ENCODE assay signal across 15 mouse cellular contexts in genomic region chr16:32511338-32511734, GRCm38 (mm10). TPM values are rescaled to one million over a fixed set of nuclear protein-coding genes. Genes with fewer than 3 reads are reported as not detected.
DNase-seq lines count a peak whose midpoint lies in the region; ATAC-seq and TF ChIP-seq lines count a peak whose summit lies in the region.
"Had no signal": no experiment of that assay in that cellular context is flagged by ENCODE, and none has a peak within 500 bp of the region (broad histone marks: within the 10 kb centered on the region; RNA-seq: fewer than 3 reads in every experiment).

No protein-coding gene starts in this region.

- H3K4me3 ChIP-seq in hindbrain, embryonic 10.5 days = no peak overlapping the region
- no peak overlapping the region for H3K4me3 ChIP-seq in hindbrain, embryonic 12.5 days
- H3K4me3 ChIP-seq in ES-Bruce4 (ENCODE audit: low read depth, low read length) = no peak overlapping the region
- no peak overlapping the region for H3K4me3 ChIP-seq in embryonic facial prominence, embryonic 10.5 days
- peak overlapping the region; percentile 40 for H3K4me3 ChIP-seq in liver, embryonic 13.5 days (replicated peaks)
- no peak overlapping the region for H3K4me3 ChIP-seq in neural tube, embryonic 15.5 days (replicated peaks)
- H3K4me3 ChIP-seq: embryonic facial prominence, embryonic 15.5 days; hindbrain, embryonic 13.5 days had no signal

- H3K9me3 ChIP-seq in hindbrain, embryonic 10.5 days = no peaks in the 10 kb centered on the region
- no peaks in the 10 kb centered on the region for H3K9me3 ChIP-seq in hindbrain, embryonic 12.5 days (replicated peaks)
- H3K9me3 ChIP-seq in ES-Bruce4 (replicated peaks; ENCODE audit: control insufficient read depth, insufficient read depth, low read length, poor library complexity, severe bottlenecking) = no peaks in the 10 kb centered on the region
- no peaks in the 10 kb centered on the region for H3K9me3 ChIP-seq in embryonic facial prominence, embryonic 10.5 days
- no peaks in the 10 kb centered on the region for H3K9me3 ChIP-seq in liver, embryonic 13.5 days (replicated peaks)
- H3K9me3 ChIP-seq in neural tube, embryonic 15.5 days (replicated peaks) = no peaks in the 10 kb centered on the region
- H3K9me3 ChIP-seq: embryonic facial prominence, embryonic 15.5 days; hindbrain, embryonic 13.5 days had no signal

- H3K4me1 ChIP-seq in hindbrain, embryonic 10.5 days (replicated peaks) = peaks cover 66% of the 10 kb centered on the region
- peaks cover 24% of the 10 kb centered on the region for H3K4me1 ChIP-seq in hindbrain, embryonic 12.5 days
- H3K4me1 ChIP-seq in ES-Bruce4 (ENCODE audit: control insufficient read depth, insufficient read depth, low read length) = peaks cover 16% of the 10 kb centered on the region
- H3K4me1 ChIP-seq in embryonic facial prominence, embryonic 10.5 days = peaks cover 48% of the 10 kb centered on the region
- H3K4me1 ChIP-seq in liver, embryonic 13.5 days (replicated peaks) = peaks cover 98% of the 10 kb centered on the region
- H3K4me1 ChIP-seq in neural tube, embryonic 15.5 days = peaks cover 16% of the 10 kb centered on the region

- DNase-seq in hindbrain, embryonic 10.5 days (ENCODE audit: low spot score) = no peak
- DNase-seq in embryonic facial prominence, embryonic 10.5 days (ENCODE audit: low spot score) = no peak
- no peak for DNase-seq in liver, embryonic 13.5 days
- DNase-seq in ovary, postnatal 10 days (ENCODE audit: low spot score) = no peak
- DNase-seq: adrenal gland, adult 8-10 months; cerebellum, postnatal 36 days; kidney, adult 2 months; right cerebral cortex, postnatal 14 days; thymus, postnatal 4 days had no signal

- no peak overlapping the region for H3K4me2 ChIP-seq in hindbrain, embryonic 12.5 days (replicated peaks)
- peak overlapping the region; percentile 64 for H3K4me2 ChIP-seq in liver, embryonic 13.5 days
- H3K4me2 ChIP-seq in neural tube, embryonic 15.5 days = no peak overlapping the region
- H3K4me2 ChIP-seq: embryonic facial prominence, embryonic 15.5 days; hindbrain, embryonic 13.5 days had no signal

- H3K36me3 ChIP-seq in hindbrain, embryonic 10.5 days = no peaks in the 10 kb centered on the region
- no peaks in the 10 kb centered on the region for H3K36me3 ChIP-seq in hindbrain, embryonic 12.5 days
- no peaks in the 10 kb centered on the region for H3K36me3 ChIP-seq in ES-Bruce4 (ENCODE audit: control insufficient read depth, insufficient read depth, low read length, poor library complexity, severe bottlenecking)
- no peaks in the 10 kb centered on the region for H3K36me3 ChIP-seq in embryonic facial prominence, embryonic 10.5 days (replicated peaks)
- no peaks in the 10 kb centered on the region for H3K36me3 ChIP-seq in liver, embryonic 13.5 days
- no peaks in the 10 kb centered on the region for H3K36me3 ChIP-seq in neural tube, embryonic 15.5 days
- H3K36me3 ChIP-seq: embryonic facial prominence, embryonic 15.5 days; hindbrain, embryonic 13.5 days had no signal

- no peak overlapping the region for H3K9ac ChIP-seq in hindbrain, embryonic 12.5 days
- H3K9ac ChIP-seq in ES-Bruce4 (ENCODE audit: low read depth, poor library complexity, severe bottlenecking) = no peak overlapping the region
- peak overlapping the region; percentile 78 for H3K9ac ChIP-seq in liver, embryonic 13.5 days
- no peak overlapping the region for H3K9ac ChIP-seq in neural tube, embryonic 15.5 days (replicated peaks)
- H3K9ac ChIP-seq: embryonic facial prominence, embryonic 15.5 days; hindbrain, embryonic 13.5 days had no signal

- H3K27me3 ChIP-seq in hindbrain, embryonic 10.5 days (ENCODE audit: insufficient read depth, poor library complexity, severe bottlenecking) = peaks cover 4% of the 10 kb centered on the region; the same call in 1 of the 2 replicates
- H3K27me3 ChIP-seq in hindbrain, embryonic 12.5 days = no peaks in the 10 kb centered on the region
- no peaks in the 10 kb centered on the region for H3K27me3 ChIP-seq in ES-Bruce4 (ENCODE audit: control insufficient read depth, insufficient read depth, low read length, poor library complexity, severe bottlenecking)
- peaks cover 2% of the 10 kb centered on the region for H3K27me3 ChIP-seq in embryonic facial prominence, embryonic 10.5 days (replicated peaks; ENCODE audit: low read depth, poor library complexity, severe bottlenecking)
- no peaks in the 10 kb centered on the region for H3K27me3 ChIP-seq in liver, embryonic 13.5 days
- 0 out of 2 replicates have a peak, but pooled peaks cover 1% of the 10 kb centered on the region for H3K27me3 ChIP-seq in neural tube, embryonic 15.5 days (replicated peaks)
- H3K27me3 ChIP-seq: embryonic facial prominence, embryonic 15.5 days; hindbrain, embryonic 13.5 days had no signal

- no peak; the same call in 1 of the 2 replicates for TF ChIP-seq EP300 in ES-Bruce4 (IDR thresholded peaks at IDR 0.05; ENCODE audit: insufficient read depth, low read depth, low read length)

- 76% methylated on average over 3 of the region's 3 CpGs for WGBS in hindbrain, embryonic 10.5 days
- WGBS in hindbrain, embryonic 12.5 days = 75% methylated on average over 3 of the region's 3 CpGs
- WGBS in embryonic facial prominence, embryonic 10.5 days = 77% methylated on average over 3 of the region's 3 CpGs
- 59% methylated on average over 3 of the region's 3 CpGs for WGBS in liver, embryonic 13.5 days (ENCODE audit: insufficient replicate concordance)
- WGBS in neural tube, embryonic 15.5 days = 83% methylated on average over 3 of the region's 3 CpGs

- peak overlapping the region; percentile 73 for H3K27ac ChIP-seq in hindbrain, embryonic 10.5 days
- no peak overlapping the region for H3K27ac ChIP-seq in hindbrain, embryonic 12.5 days
- H3K27ac ChIP-seq in ES-Bruce4 (ENCODE audit: insufficient read depth, low read length) = peak overlapping the region; percentile 90
- peak overlapping the region; percentile 66 for H3K27ac ChIP-seq in embryonic facial prominence, embryonic 10.5 days (replicated peaks)
- H3K27ac ChIP-seq in liver, embryonic 13.5 days = peak overlapping the region; percentile 98
- no peak overlapping the region for H3K27ac ChIP-seq in neural tube, embryonic 15.5 days (replicated peaks)
- H3K27ac ChIP-seq: embryonic facial prominence, embryonic 15.5 days; hindbrain, embryonic 13.5 days; macrophage had no signal

- no peak for ATAC-seq in hindbrain, embryonic 12.5 days (ENCODE audit: low FRiP score)
- ATAC-seq in liver, embryonic 13.5 days (ENCODE audit: low read depth) = no peak
- ATAC-seq in neural tube, embryonic 15.5 days (ENCODE audit: low FRiP score) = no peak

- no peak for TF ChIP-seq CTCF in ES-Bruce4 (IDR thresholded peaks at IDR 0.05; ENCODE audit: low read depth, low read length)

- TF ChIP-seq POLR2A in ES-Bruce4 (IDR thresholded peaks at IDR 0.05; ENCODE audit: insufficient read depth, low read length) = no peak

RNA-seq across cellular contexts. Expression of gene Zdhhc19, which starts 15.3 kb away (rescaled TPM):
- polyA plus RNA-seq in hindbrain, embryonic 10.5 days (2016; fragmentation: Nextera tagmentation; extraction: Ambion mirVana) = not detected in 2 replicates
- not detected in 2 replicates for polyA plus RNA-seq in hindbrain, embryonic 12.5 days (2016; fragmentation: Nextera tagmentation; extraction: Ambion mirVana)
- not detected in 2 replicates for polyA plus RNA-seq in ES-Bruce4 (2011; ENCODE audit: insufficient read depth, insufficient read length, low read depth, missing spikeins)
- not detected in 2 replicates for polyA plus RNA-seq in embryonic facial prominence, embryonic 10.5 days (2016; fragmentation: Nextera tagmentation; extraction: Ambion mirVana)
- polyA plus RNA-seq in liver, embryonic 13.5 days (2015; fragmentation: Nextera tagmentation; extraction: Ambion mirVana) = not detected in 2 replicates
- polyA plus RNA-seq in neural tube, embryonic 15.5 days (2015; fragmentation: Nextera tagmentation; extraction: Ambion mirVana) = 0.20 TPM in 1 of 2 replicates, not detected in the other
- polyA plus RNA-seq: embryonic facial prominence, embryonic 15.5 days; hindbrain, embryonic 13.5 days; macrophage had no signal

RNA-seq across cellular contexts. Expression of gene Slc51a, which starts 23.7 kb away (rescaled TPM):
- polyA plus RNA-seq in hindbrain, embryonic 10.5 days (2016; fragmentation: Nextera tagmentation; extraction: Ambion mirVana) = 0.20 and 0.44 TPM in 2 replicates
- polyA plus RNA-seq in hindbrain, embryonic 12.5 days (2016; fragmentation: Nextera tagmentation; extraction: Ambion mirVana) = 0.09 and 0.14 TPM in 2 replicates
- not detected in 2 replicates for polyA plus RNA-seq in ES-Bruce4 (2011; ENCODE audit: insufficient read depth, insufficient read length, low read depth, missing spikeins)
- polyA plus RNA-seq in embryonic facial prominence, embryonic 10.5 days (2016; fragmentation: Nextera tagmentation; extraction: Ambion mirVana) = 0.24 and 0.39 TPM in 2 replicates
- 0.65 and 0.71 TPM in 2 replicates for polyA plus RNA-seq in liver, embryonic 13.5 days (2015; fragmentation: Nextera tagmentation; extraction: Ambion mirVana)
- polyA plus RNA-seq in neural tube, embryonic 15.5 days (2015; fragmentation: Nextera tagmentation; extraction: Ambion mirVana) = 0.13 and 7.8 TPM in 2 replicates
- polyA plus RNA-seq: embryonic facial prominence, embryonic 15.5 days had no signal

Comparison
In these comparisons a context has a peak if more than half of its experiments do, and no peak if none do; other contexts are left out.
1. H3K27ac ChIP-seq: peak in hindbrain, embryonic 10.5 days (single experiment), ES-Bruce4 (single experiment), embryonic facial prominence, embryonic 10.5 days (single experiment) and liver, embryonic 13.5 days (single experiment); none in hindbrain, embryonic 12.5 days (single experiment) and neural tube, embryonic 15.5 days (single experiment).